Mouse (Mus musculus) layer of hippocampus, adult 9-10 months (tissue): ENCODE results near the gene Ift27.
A peak's percentile ranks its signal among the peaks of the same experiment; 100 is the strongest.

Source experiments
- DNase-seq: peaks from one replicate; pipeline ENCODE4 v3.0.0; 2022; ENCODE audit warnings: low spot score

Ift27 gene

GRCm38 (mm10) chr15:78173972-78174886, at the start of gene Ift27:
Ift27 (minus strand) TSS chr15:78174107.
- DNase-seq: peak; percentile 98

GRCm38 (mm10) chr15:78215269-78215668, 41.4 kb upstream of the Ift27 start:
- no peak for DNase-seq

DNA sequence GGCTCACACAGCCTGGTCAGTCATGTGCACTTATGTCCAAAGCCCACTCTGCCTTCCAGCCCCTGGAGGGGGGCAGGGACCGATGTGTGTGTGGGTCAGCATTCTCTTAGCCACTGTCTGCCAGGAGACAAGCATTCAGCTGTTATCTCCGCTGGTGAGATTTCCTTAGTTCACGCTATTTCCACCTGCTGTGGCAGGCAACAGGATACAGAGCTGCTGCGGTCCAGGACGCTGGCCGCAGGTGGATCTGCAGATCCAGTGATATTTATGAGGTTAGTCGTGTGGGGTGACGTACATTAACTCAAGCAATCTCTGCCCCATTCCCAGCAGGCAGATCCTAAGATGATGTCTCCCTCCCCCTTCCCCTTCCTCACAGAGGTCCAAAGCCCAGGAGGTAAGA, 37.5 kb upstream of the Ift27 start:
- DNase-seq: no peak

DNA sequence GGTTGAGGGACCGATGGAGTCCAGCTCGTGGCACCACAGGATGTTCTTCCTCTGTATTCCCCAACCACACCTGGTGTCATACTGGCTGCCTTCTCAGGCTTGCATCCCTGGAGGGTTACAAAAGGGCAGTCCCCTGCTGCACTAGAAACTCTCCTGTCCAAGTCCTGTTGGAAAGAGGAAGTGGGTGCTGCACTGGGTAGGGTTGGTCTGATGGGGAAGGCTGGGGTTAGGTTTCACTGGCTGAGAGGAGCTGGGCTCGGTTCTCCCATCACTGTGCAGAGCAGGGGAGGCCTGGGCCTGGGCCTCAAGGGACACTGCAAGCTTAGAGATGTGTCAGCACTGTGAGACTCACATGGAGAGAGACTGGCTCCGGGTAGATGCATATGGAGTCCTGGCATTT, 36.3 kb upstream of the Ift27 start:
- DNase-seq: no peak

- no peak for DNase-seq
Observed at GRCm38 (mm10) chr15:78206312-78206711, 32.4 kb upstream of the Ift27 start, which contains the start of gene Pvalb. Pvalb (minus strand) TSS chr15:78206400.

- no peak for DNase-seq
Observed at GRCm38 (mm10) chr15:78205192-78205591, 31.3 kb upstream of the Ift27 start.

DNA sequence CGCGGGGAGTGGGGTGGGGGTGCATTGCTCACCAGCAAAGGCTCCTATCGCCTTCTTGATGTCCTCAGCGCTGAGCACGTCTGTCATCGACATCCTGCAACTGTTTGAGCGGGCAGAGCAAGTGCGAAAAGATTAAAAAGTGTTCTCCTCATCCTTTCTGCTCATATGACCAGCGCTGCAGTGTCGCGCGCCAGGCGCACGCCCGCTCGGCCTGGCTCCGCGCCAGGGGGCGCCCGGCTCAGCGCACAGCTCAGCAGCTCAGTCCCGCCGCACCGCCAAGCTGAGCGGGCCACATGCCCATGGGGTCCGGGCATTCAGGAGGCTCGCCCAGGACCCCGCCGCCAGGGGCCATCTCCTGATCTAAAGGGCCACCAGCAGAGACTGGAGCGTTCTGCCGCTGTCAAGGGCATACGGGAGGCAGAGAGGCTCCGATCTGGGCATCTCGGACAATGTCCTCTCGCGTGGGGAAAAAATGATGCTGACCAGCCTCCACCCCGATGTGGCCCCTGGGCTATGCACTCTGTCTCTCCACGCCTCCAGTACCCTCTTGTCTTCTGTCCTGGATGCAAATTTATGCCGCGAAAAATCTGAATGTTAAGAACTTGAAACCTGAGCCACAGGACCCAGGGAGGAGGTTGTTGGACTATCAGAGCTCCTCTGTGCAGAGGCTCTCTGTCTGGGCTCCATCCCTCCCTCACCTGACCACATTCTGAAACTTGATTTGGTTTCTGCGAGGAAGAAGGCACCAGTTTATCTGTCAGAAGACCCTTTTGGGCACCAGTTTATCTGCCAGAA, 30.3 kb upstream of the Ift27 start:
- DNase-seq: no peak

DNA sequence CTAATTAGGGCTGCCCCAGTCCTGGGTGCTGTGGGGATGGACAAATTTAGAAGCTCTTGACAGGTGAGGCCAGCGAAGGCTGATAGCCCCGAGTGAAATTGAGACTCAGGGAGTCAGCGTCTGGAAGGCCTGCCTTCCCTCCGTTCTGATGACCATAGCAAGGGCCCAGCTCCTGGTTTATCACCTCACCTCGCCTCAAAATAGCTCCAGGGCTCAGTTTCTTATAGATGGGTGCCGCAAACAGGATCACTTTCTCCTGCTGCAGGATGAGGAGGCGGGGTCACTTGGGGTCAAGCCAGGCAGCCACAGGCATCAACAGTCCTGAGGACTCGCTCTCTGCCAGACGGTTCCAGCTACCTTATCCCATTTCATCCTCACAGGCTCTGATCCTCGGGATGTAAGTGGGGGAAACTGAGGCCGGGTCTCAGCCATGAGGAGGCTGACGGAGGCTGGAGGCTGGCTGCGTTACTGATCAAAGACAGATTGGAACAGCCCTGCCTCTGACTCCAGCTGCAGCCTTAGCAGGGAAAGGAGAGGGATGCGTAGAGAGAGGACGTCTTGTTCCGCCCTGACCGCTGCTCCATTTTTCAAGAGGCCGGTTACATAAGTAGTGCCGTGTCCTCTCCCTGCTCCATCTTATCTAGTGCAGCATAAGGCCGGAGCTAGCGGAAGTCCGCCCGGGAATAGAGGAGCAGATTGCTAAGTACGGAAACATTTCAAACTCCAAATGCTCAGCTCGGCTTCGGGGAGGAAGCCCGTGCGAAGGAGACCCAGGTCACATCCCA, 21.4 kb upstream of the Ift27 start:
- no peak for DNase-seq

DNA sequence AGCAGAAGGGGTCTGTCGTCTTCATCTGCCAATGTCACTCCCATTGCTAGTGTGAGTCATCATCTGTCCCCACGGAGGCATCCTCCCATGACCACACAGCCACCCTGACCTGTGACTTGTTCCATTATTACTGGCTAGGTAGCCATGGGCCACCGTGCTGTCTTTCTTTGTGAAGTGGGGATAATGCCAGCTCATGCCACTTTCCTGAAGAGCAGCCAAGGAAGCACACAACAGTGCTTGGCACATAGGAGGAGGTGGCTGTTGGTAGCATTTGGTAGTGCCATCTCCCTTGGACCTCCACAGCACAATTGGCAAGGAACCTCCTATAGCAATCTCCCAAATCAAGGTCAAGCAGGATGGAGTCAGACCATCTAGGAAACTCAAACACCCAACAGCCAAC, 20.4 kb upstream of the Ift27 start:
- DNase-seq: no peak

- DNase-seq: no peak
Observed at GRCm38 (mm10) chr15:78189636-78190035, 15.7 kb upstream of the Ift27 start.

- no peak for DNase-seq
Observed at GRCm38 (mm10) chr15:78188546-78188945, 14.6 kb upstream of the Ift27 start.

DNA sequence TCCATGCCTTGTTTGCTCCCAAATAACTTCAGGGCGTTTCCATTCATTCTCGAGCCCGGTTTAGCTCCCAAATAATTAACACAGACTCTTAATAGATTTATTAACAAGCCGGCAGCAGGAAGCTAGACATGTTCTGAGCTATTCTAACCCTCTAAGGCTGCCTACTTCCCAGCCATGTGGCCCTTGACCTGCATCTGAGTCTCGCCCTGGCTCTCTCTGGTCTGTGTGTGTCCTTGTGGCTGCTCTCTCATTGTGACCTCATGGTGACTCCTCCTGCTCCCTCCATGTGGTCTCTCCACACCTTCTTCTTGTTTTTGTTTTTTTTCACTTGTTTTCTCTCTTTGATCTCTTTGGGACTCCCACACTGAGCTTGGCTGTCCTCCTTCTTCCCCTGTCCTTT, 13.0 kb upstream of the Ift27 start:
- DNase-seq: no peak

DNA sequence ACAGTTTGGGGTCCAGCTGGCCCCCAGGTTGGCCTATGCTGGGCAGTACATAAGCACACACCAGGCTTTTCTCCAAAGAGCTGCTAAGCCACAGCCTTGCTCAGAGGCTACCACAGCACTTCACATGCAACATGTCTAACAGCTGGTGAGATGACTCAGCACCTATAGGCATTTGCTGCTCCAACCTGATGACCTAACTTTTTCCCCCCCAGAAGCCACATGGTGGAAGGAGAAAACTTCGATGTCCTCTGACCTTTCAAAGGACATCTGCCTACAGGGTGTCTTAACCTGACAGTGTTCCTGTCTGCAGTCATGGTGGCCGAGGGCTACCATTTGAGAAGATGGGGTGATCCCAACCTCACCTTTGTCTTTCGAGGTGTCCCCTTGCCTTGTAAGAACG, 11.7 kb upstream of the Ift27 start:
- DNase-seq: no peak

DNA sequence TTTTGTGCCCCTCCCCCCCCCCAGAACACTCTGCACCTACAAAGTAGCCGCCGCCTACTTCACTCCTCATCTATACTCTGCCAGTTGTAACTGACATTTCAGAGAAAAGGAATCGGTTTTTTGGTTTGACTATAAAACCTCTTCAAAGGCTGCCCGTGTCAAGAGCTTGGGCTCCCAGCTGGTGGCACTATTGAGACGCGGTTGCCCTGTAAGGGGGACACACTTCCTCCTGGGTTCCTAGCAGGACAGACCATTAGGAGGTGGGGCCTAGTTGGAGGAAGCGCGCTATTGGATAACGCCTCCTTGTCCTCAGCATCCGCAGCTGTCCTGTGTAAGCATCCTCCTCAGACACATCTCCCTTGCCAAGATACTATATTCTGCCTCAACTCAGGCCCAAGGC, 10.9 kb upstream of the Ift27 start:
- no peak for DNase-seq

DNA sequence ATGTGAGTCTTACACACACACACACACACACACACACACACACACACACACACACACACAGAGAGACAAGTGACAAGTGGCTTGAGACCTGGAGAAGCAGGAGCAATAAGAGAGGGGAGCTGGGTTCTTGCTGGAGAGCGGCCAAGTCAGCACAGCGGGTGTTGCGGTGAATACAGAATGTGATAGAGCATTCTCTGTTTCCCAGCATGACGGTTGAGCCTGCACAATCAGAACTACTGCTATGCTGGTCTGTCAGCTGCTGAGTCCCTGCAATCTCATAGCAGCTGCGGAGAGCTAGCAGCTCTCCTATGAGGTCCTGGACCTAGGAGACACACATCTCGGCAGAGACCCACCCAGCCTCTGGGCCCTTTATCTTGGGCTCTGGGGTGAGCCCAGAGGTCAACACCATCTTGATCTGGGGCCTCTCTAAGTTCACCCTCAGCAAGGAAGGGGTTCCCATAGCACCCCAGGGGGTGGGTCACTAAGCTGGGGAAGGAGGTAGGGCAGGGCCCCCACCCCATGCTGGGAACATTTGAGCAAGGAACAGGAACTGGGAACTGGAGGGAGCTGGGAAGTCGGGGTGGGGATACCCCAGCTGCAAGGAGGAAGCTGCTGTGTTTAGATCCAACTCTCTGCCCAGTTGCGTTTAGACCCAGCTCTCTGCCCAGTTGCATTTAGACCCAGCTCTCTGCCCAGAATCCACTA, 7.9 kb upstream of the Ift27 start:
- DNase-seq: no peak

DNA sequence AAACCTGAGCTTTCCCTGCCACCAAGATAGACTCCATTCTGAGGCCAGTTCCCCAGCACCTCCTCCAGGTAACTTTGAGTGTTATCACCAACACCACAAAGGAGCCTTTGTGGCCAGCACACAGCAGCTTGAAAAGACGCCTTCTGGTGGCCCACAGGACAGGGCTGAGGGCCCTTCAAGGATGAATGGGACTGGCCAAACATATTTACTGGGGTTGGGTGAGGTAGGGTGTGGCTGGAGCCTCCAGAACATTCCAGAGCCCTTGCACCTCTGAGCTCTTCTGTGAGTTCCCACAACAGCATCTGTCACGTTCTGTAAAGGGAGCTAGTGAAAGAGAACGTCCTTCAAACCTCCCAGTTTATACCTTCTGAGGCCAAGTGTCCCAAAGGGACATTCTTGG, 5.9 kb upstream of the Ift27 start:
- DNase-seq: no peak

- DNase-seq: peak; percentile 41
Observed at GRCm38 (mm10) chr15:78178397-78178796, 4.5 kb upstream of the Ift27 start.

DNA sequence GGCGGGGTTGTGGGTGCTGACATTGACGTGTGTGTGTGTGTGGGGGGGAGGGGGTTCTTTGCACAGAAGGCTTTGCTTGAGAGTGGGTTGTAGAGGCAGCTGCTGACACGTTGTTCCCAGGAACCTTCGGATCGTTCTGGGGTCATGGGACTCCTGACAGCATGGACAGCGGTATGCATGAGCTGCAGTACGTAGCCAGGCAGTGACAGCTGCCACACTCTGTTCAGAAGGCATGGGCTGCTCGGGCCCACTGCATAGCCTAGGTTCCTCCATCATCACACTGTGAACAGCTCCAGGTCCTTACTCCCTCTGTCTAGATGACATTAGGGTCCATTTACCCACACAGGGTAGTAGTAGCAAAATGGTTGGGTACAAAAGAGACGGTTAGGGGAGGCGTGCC, 3.4 kb upstream of the Ift27 start:
- no peak for DNase-seq

DNA sequence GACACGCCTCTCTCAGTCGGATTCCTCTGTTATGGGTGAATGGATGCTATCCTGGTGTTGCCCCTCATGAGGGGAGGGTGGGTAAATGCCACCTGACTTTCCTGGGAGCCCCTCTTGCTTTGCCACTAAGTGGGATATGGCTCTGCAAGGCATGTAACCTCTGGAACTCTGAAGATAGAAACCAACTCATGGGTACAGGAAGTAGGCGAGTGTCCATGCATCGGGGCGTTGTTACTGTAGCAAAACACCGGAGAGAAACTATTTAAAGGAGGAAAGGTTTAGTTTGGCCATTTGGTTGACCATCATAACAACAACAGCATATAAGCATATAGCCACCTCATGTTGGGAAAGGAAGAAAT, 959 bp upstream of the Ift27 start:
- DNase-seq: no peak

GRCm38 (mm10) chr15:78172899-78173817, 749 bp downstream of the Ift27 start:
- no peak for DNase-seq
